Mouse (Mus musculus): ENCODE measurements around the gene Olfr1386. TPM values are rescaled to one million over a fixed set of nuclear protein-coding genes. Genes with fewer than 3 reads are reported as not detected.
"Not testable (repeated sequence)": the region's sequence is repeated elsewhere in the genome, so short reads cannot be mapped to it uniquely, and the experiment has no call there.

Gene Olfr1386
- polyA plus RNA-seq (2014; fragmentation: Nextera tagmentation; extraction: Ambion mirVana) = not detected in 2 replicates

GRCm38 (mm10) chr11:49464746-49465145 lies at the start of gene Olfr1386:
TSS of gene Olfr1386 (plus strand) at chr11:49465046.
- not testable (repeated sequence) for DNase-seq (ENCODE audit: low spot score, missing footprints); H3K9ac ChIP-seq (ENCODE audit: low read length); H3K4me1 ChIP-seq (ENCODE audit: control insufficient read depth, insufficient read depth, low read length); H3K9me3 ChIP-seq (ENCODE audit: control insufficient read depth, low read length); H3K4me3 ChIP-seq (ENCODE audit: low read depth, low read length); H3K36me3 ChIP-seq (ENCODE audit: control insufficient read depth, insufficient read depth, low read length); ATAC-seq (ENCODE audit: low FRiP score); H3K27ac ChIP-seq (ENCODE audit: low read depth, low read length); H3K27me3 ChIP-seq (ENCODE audit: control insufficient read depth, insufficient read depth, low read length); H3K4me2 ChIP-seq
- WGBS = 80% methylated on average over 2 of the region's 3 CpGs

GRCm38 (mm10) chr11:49422767-49423166 lies 42.1 kb upstream of the Olfr1386 start, which contains the start of gene Olfr1389:
TSS of gene Olfr1389 (plus strand) at chr11:49423067.
- no peak for ATAC-seq (ENCODE audit: low FRiP score)
- no peaks in the 10 kb centered on the region for H3K4me1 ChIP-seq (ENCODE audit: control insufficient read depth, insufficient read depth, low read length)
- no peak within 1 kb of the TSS for H3K9ac ChIP-seq (ENCODE audit: low read length)
- H3K36me3 ChIP-seq (ENCODE audit: control insufficient read depth, insufficient read depth, low read length) = no peaks in the 10 kb centered on the region
- DNase-seq (ENCODE audit: low spot score, missing footprints) = no peak
- H3K4me3 ChIP-seq (ENCODE audit: low read depth, low read length) = no peak within 1 kb of the TSS
- WGBS = 89% methylated on average over 2 of the region's 2 CpGs
- no peak within 1 kb of the TSS for H3K4me2 ChIP-seq
- no peaks in the 10 kb centered on the region for H3K27me3 ChIP-seq (ENCODE audit: control insufficient read depth, insufficient read depth, low read length)
- no peak within 1 kb of the TSS for H3K27ac ChIP-seq (ENCODE audit: low read depth, low read length)
- H3K9me3 ChIP-seq (ENCODE audit: control insufficient read depth, low read length) = no peaks in the 10 kb centered on the region

GRCm38 (mm10) chr11:49425257-49425927 lies 39.5 kb upstream of the Olfr1386 start:
- Histone ChIP-seq H3K27ac (ENCODE audit: low read depth, low read length) (no peak overlapping the region), H3K9me3 (ENCODE audit: control insufficient read depth, low read length) (no peaks in the 10 kb centered on the region), H3K4me1 (ENCODE audit: control insufficient read depth, insufficient read depth, low read length) (no peaks in the 10 kb centered on the region), H3K4me3 (ENCODE audit: low read depth, low read length) (no peak overlapping the region), H3K9ac (ENCODE audit: low read length) (no peak overlapping the region), H3K27me3 (ENCODE audit: control insufficient read depth, insufficient read depth, low read length) (no peaks in the 10 kb centered on the region), H3K4me2 (no peak overlapping the region), H3K36me3 (ENCODE audit: control insufficient read depth, insufficient read depth, low read length) (no peaks in the 10 kb centered on the region)
- no peak for DNase-seq (ENCODE audit: low spot score, missing footprints)
- WGBS = 86% methylated on average over 1 of the region's 1 CpGs
- ATAC-seq (ENCODE audit: low FRiP score) = no peak

- Histone ChIP-seq H3K4me1 (ENCODE audit: control insufficient read depth, insufficient read depth, low read length) (no peaks in the 10 kb centered on the region), H3K9ac (ENCODE audit: low read length) (no peak overlapping the region), H3K9me3 (ENCODE audit: control insufficient read depth, low read length) (no peaks in the 10 kb centered on the region), H3K36me3 (ENCODE audit: control insufficient read depth, insufficient read depth, low read length) (no peaks in the 10 kb centered on the region), H3K4me3 (ENCODE audit: low read depth, low read length) (no peak overlapping the region), H3K27ac (ENCODE audit: low read depth, low read length) (no peak overlapping the region), H3K4me2 (no peak overlapping the region), H3K27me3 (ENCODE audit: control insufficient read depth, insufficient read depth, low read length) (no peaks in the 10 kb centered on the region)
- DNase-seq (ENCODE audit: low spot score, missing footprints) = no peak
- WGBS = 83% methylated on average over 2 of the region's 2 CpGs
- no peak for ATAC-seq (ENCODE audit: low FRiP score)
Observed at GRCm38 (mm10) chr11:49429641-49430040, 35.2 kb upstream of the Olfr1386 start.

- no peaks in the 10 kb centered on the region for H3K4me1 ChIP-seq (ENCODE audit: control insufficient read depth, insufficient read depth, low read length)
- H3K9ac ChIP-seq (ENCODE audit: low read length) = no peak within 1 kb of the TSS
- 84% methylated on average over 3 of the region's 3 CpGs for WGBS
- no peaks in the 10 kb centered on the region for H3K9me3 ChIP-seq (ENCODE audit: control insufficient read depth, low read length)
- no peak within 1 kb of the TSS for H3K4me3 ChIP-seq (ENCODE audit: low read depth, low read length)
- no peak within 1 kb of the TSS for H3K4me2 ChIP-seq
- H3K27me3 ChIP-seq (ENCODE audit: control insufficient read depth, insufficient read depth, low read length) = no peaks in the 10 kb centered on the region
- H3K27ac ChIP-seq (ENCODE audit: low read depth, low read length) = no peak within 1 kb of the TSS
- DNase-seq (ENCODE audit: low spot score, missing footprints) (no peak), ATAC-seq (ENCODE audit: low FRiP score) (no peak)
- H3K36me3 ChIP-seq (ENCODE audit: control insufficient read depth, insufficient read depth, low read length) = no peaks in the 10 kb centered on the region
Observed at GRCm38 (mm10) chr11:49436411-49436810, 28.4 kb upstream of the Olfr1386 start, which contains the start of gene Olfr1388. TSS of gene Olfr1388 (plus strand) at chr11:49436624.

GRCm38 (mm10) chr11:49455043-49455442 lies 9.8 kb upstream of the Olfr1386 start, which contains the start of gene Olfr1387:
TSS of gene Olfr1387 (plus strand) at chr11:49455343.
- WGBS = 96% methylated on average over 1 of the region's 1 CpGs
- no peaks in the 10 kb centered on the region for H3K9me3 ChIP-seq (ENCODE audit: control insufficient read depth, low read length)
- no peak for ATAC-seq (ENCODE audit: low FRiP score)
- H3K4me1 ChIP-seq (ENCODE audit: control insufficient read depth, insufficient read depth, low read length) = no peaks in the 10 kb centered on the region
- no peak within 1 kb of the TSS for H3K4me3 ChIP-seq (ENCODE audit: low read depth, low read length)
- no peak within 1 kb of the TSS for H3K27ac ChIP-seq (ENCODE audit: low read depth, low read length)
- H3K4me2 ChIP-seq = no peak within 1 kb of the TSS
- H3K9ac ChIP-seq (ENCODE audit: low read length) = no peak within 1 kb of the TSS
- no peaks in the 10 kb centered on the region for H3K27me3 ChIP-seq (ENCODE audit: control insufficient read depth, insufficient read depth, low read length)
- H3K36me3 ChIP-seq (ENCODE audit: control insufficient read depth, insufficient read depth, low read length) = no peaks in the 10 kb centered on the region
- no peak for DNase-seq (ENCODE audit: low spot score, missing footprints)

GRCm38 (mm10) chr11:49485973-49486372 lies 21.1 kb downstream of the Olfr1386 start:
- DNase-seq (ENCODE audit: low spot score, missing footprints) (no peak), ATAC-seq (ENCODE audit: low FRiP score) (no peak)
- Histone ChIP-seq H3K4me1 (ENCODE audit: control insufficient read depth, insufficient read depth, low read length) (no peaks in the 10 kb centered on the region), H3K27ac (ENCODE audit: low read depth, low read length) (no peak overlapping the region), H3K4me3 (ENCODE audit: low read depth, low read length) (no peak overlapping the region), H3K4me2 (no peak overlapping the region), H3K9ac (ENCODE audit: low read length) (no peak overlapping the region), H3K27me3 (ENCODE audit: control insufficient read depth, insufficient read depth, low read length) (no peaks in the 10 kb centered on the region), H3K9me3 (ENCODE audit: control insufficient read depth, low read length) (no peaks in the 10 kb centered on the region), H3K36me3 (ENCODE audit: control insufficient read depth, insufficient read depth, low read length) (no peaks in the 10 kb centered on the region)
- WGBS = 75% methylated on average over 4 of the region's 4 CpGs

- H3K36me3 ChIP-seq (ENCODE audit: control insufficient read depth, insufficient read depth, low read length); H3K4me3 ChIP-seq (ENCODE audit: low read depth, low read length); H3K9ac ChIP-seq (ENCODE audit: low read length); H3K27ac ChIP-seq (ENCODE audit: low read depth, low read length); ATAC-seq (ENCODE audit: low FRiP score); H3K4me1 ChIP-seq (ENCODE audit: control insufficient read depth, insufficient read depth, low read length); H3K9me3 ChIP-seq (ENCODE audit: control insufficient read depth, low read length); DNase-seq (ENCODE audit: low spot score, missing footprints); H3K27me3 ChIP-seq (ENCODE audit: control insufficient read depth, insufficient read depth, low read length); H3K4me2 ChIP-seq: not testable (repeated sequence)
- 81% methylated on average over 1 of the region's 1 CpGs for WGBS
Observed at GRCm38 (mm10) chr11:49488770-49489169, 23.9 kb downstream of the Olfr1386 start, which contains the start of gene Olfr1385. TSS of gene Olfr1385 (plus strand) at chr11:49489070.

GRCm38 (mm10) chr11:49518086-49518485 lies 53.2 kb downstream of the Olfr1386 start:
- Histone ChIP-seq H3K36me3 (ENCODE audit: control insufficient read depth, insufficient read depth, low read length) (no peaks in the 10 kb centered on the region), H3K27me3 (ENCODE audit: control insufficient read depth, insufficient read depth, low read length) (no peaks in the 10 kb centered on the region), H3K27ac (ENCODE audit: low read depth, low read length) (no peak overlapping the region), H3K4me1 (ENCODE audit: control insufficient read depth, insufficient read depth, low read length) (no peaks in the 10 kb centered on the region), H3K4me2 (no peak overlapping the region), H3K9ac (ENCODE audit: low read length) (no peak overlapping the region), H3K4me3 (ENCODE audit: low read depth, low read length) (no peak overlapping the region), H3K9me3 (ENCODE audit: control insufficient read depth, low read length) (no peaks in the 10 kb centered on the region)
- 77% methylated on average over 5 of the region's 5 CpGs for WGBS
- ATAC-seq (ENCODE audit: low FRiP score) (no peak), DNase-seq (ENCODE audit: low spot score, missing footprints) (no peak)
